Mouse (Mus musculus) hindbrain, embryonic 15.5 days (tissue): ENCODE data around the gene Pigf. TPM values are rescaled to one million over a fixed set of nuclear protein-coding genes. Genes with fewer than 3 reads are reported as not detected.

Experiments used
- polyA plus RNA-seq: library from polyadenylated mRNA; unstranded; fragments of >200 nt; fragmentation: Nextera tagmentation; extraction: Ambion mirVana; gene quantifications from 2 replicates; pipeline ENCODE4 v1.2.1, GENCODE M21; 2015

The Pigf gene
- polyA plus RNA-seq, 1 experiment from 2014 or later = 30.6 TPM

Other genes with a start within 250 kb of the Pigf start
- gene Tmem247, start 108.1 kb downstream of the Pigf start, polyA plus RNA-seq = not detected in 2 replicates
- 0.16 TPM in 1 of 2 replicates, not detected in the other for gene Atp6v1e2, start 77.5 kb downstream of the Pigf start, polyA plus RNA-seq
- 8.6 and 8.8 TPM in 2 replicates for gene Rhoq, start 62.3 kb downstream of the Pigf start, polyA plus RNA-seq
- gene Cript, start 144 bp upstream of the Pigf start, polyA plus RNA-seq = 192 and 200 TPM in 2 replicates
- 16.3 and 16.6 TPM in 2 replicates for gene Socs5, start 82.3 kb upstream of the Pigf start, polyA plus RNA-seq
- 46.1 and 46.9 TPM in 2 replicates for gene Mcfd2, start 240.5 kb upstream of the Pigf start, polyA plus RNA-seq